9 mouse cellular contexts compared by ENCODE assay signal in genomic region chr5:117497084-117497483, GRCm38 (mm10).
DNase-seq lines count a peak whose midpoint lies in the region; ATAC-seq and TF ChIP-seq lines count a peak whose summit lies in the region.
"Had no signal": no experiment of that assay in that cellular context is flagged by ENCODE, and none has a peak within 500 bp of the region (broad histone marks: within the 10 kb centered on the region; RNA-seq: fewer than 3 reads in every experiment).

No protein-coding gene starts in this region.

- H3K27me3 ChIP-seq in cerebellum, adult 2 months (ENCODE audit: control insufficient read depth, insufficient read depth, low read length) = no peaks in the 10 kb centered on the region
- H3K27me3 ChIP-seq: neural tube, embryonic 12.5 days had no signal

- peak in 1 of 2 experiments; percentile 17 for DNase-seq in cerebellum, adult 2 months
- DNase-seq in cerebellum, adult 11 months = no peak
- DNase-seq in left cerebral cortex, adult 2 months (ENCODE audit: extremely low spot score in 1 of 2, low spot score in 2 of 2) = no peak
- DNase-seq in left cerebral cortex, postnatal 14 days (ENCODE audit: low spot score in 2 of 2) = no peak
- peak; percentile 37 for DNase-seq in MEL-GATA-1-ER (ENCODE audit: extremely low read depth, low read depth)
- no peak for DNase-seq in left cerebral cortex, postnatal 4 days

- H3K4me3 ChIP-seq in cerebellum, adult 2 months (replicated peaks; ENCODE audit: insufficient read depth, low read depth, low read length) = no peak overlapping the region
- H3K4me3 ChIP-seq in left cerebral cortex, adult 2 months = no peak overlapping the region
- H3K4me3 ChIP-seq: neural tube, embryonic 12.5 days had no signal

- TF ChIP-seq POLR2A in cerebellum, adult 2 months (IDR thresholded peaks at IDR 0.05; ENCODE audit: borderline replicate concordance, insufficient read depth, low read length) = no peak

- peak; percentile 64 for TF ChIP-seq CTCF in cerebellum, adult 2 months (IDR thresholded peaks at IDR 0.05; ENCODE audit: borderline replicate concordance, insufficient read depth, low read depth, low read length)
- TF ChIP-seq CTCF in left cerebral cortex, adult 2 months (IDR thresholded peaks at IDR 0.05) = peak; percentile 56

- H3K27ac ChIP-seq in cerebellum, adult 2 months (ENCODE audit: insufficient read depth, low read length) = no peak overlapping the region
- H3K27ac ChIP-seq in left cerebral cortex, adult 2 months = no peak overlapping the region
- H3K27ac ChIP-seq: neural tube, embryonic 12.5 days had no signal

- intact Hi-C loops in left cerebral cortex, adult 2 months (cut with DNase I) = loop anchor here (5.0 to 10.0 kb wide), 2 partner anchors 112 to 380 kb away; partner anchors contain the start of genes Rfc5 and Suds3
- intact Hi-C loops in left cerebral cortex, postnatal 14 days (cut with DNase I) = loop anchor here (10.0 kb wide), 1 partner anchor 112 kb away; the partner anchor contains the start of gene Rfc5
- intact Hi-C loops in left cerebral cortex, postnatal 4 days (cut with DNase I) = loop anchor here (10.0 kb wide), 1 partner anchor 192 kb away; no protein-coding TSS in a partner anchor

- ATAC-seq in megakaryocyte-erythroid progenitor cell, adult 5-6 weeks (replicated peaks; ENCODE audit: low FRiP score, low TSS enrichment, poor library complexity, severe bottlenecking) = 0 out of 2 replicates have a peak, but pooled peaks have one; percentile 44
- ATAC-seq in frontal cortex, adult (ENCODE audit: low TSS enrichment) = no peak

- WGBS in cerebellum, adult 2 months = 68% methylated on average over 21 of the region's 21 CpGs

- H3K4me1 ChIP-seq in cerebellum, adult 2 months (ENCODE audit: control insufficient read depth, insufficient read depth, low read length) = peaks cover 4% of the 10 kb centered on the region; the same call in 1 of the 2 replicates
